Mouse (Mus musculus): ENCODE results near the gene Gm17093. TPM values are rescaled to one million over a fixed set of nuclear protein-coding genes. Genes with fewer than 3 reads are reported as not detected.
"Not testable (repeated sequence)": the region's sequence is repeated elsewhere in the genome, so short reads cannot be mapped to it uniquely, and the experiment has no call there.

Gene Gm17093
- total RNA-seq (2017), result not detected in 2 replicates

- ATAC-seq (replicated peaks in 1 of 2; ENCODE audit: insufficient read depth in 1 of 2, low FRiP score in 2 of 2, low TSS enrichment in 1 of 2, low read depth in 1 of 2, poor library complexity in 2 of 2, severe bottlenecking in 2 of 2), result not testable (repeated sequence)
Observed at GRCm38 (mm10) chr14:44517976-44518375, at the start of gene Gm17093. TSS of gene Gm17093 (plus strand) at chr14:44518276.

- ATAC-seq (replicated peaks in 1 of 2; ENCODE audit: insufficient read depth in 1 of 2, low FRiP score in 2 of 2, low TSS enrichment in 1 of 2, low read depth in 1 of 2, poor library complexity in 2 of 2, severe bottlenecking in 2 of 2), result not testable (repeated sequence)
Observed at GRCm38 (mm10) chr14:44492163-44492562, 25.9 kb upstream of the Gm17093 start, which contains the start of gene BC061237. TSS of gene BC061237 (plus strand) at chr14:44492463.

DNA sequence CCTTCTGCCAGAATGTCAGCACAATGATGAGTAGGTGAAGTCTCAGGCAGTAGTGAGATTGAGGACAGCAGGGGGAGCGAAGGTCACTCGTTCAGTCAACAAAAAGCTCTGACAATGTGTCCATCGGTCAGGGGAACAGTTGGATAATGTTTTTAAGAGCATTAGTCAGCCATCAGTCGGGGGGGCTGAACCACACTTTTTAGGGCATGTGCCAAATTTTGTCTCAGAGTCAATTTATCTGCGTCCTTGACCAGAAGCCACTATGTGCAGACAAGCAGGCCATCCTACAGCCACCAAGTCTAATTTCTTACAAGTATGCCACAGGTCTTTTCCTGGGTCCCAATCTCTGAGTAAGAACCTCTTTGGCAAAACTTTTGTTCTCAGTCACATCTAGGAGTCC lies 29.9 kb downstream of the Gm17093 start:
- not testable (repeated sequence) for ATAC-seq (replicated peaks in 1 of 2; ENCODE audit: insufficient read depth in 1 of 2, low FRiP score in 2 of 2, low TSS enrichment in 1 of 2, low read depth in 1 of 2, poor library complexity in 2 of 2, severe bottlenecking in 2 of 2)

Other genes starting within 250 kb of the Gm17093 start
- not detected in 2 replicates for gene Gm8220, start 232.7 kb upstream of the Gm17093 start, total RNA-seq (2017)
- gene Gm5930, start 179.7 kb upstream of the Gm17093 start, total RNA-seq (2017), result not detected in 2 replicates
- not detected in 2 replicates for gene Gm8229, start 152.9 kb upstream of the Gm17093 start, total RNA-seq (2017)
- not detected in 2 replicates for gene Gm3371, start 107.6 kb upstream of the Gm17093 start, total RNA-seq (2017)
- gene Gm8232, start 84.6 kb upstream of the Gm17093 start, total RNA-seq (2017), result not detected in 2 replicates
- not detected in 2 replicates for gene BC061237, start 25.8 kb upstream of the Gm17093 start, total RNA-seq (2017)
- gene Gm8247, start 64.9 kb downstream of the Gm17093 start, total RNA-seq (2017), result not detected in 2 replicates
- not detected in 2 replicates for gene Gm5624, start 109.7 kb downstream of the Gm17093 start, total RNA-seq (2017)
- not detected in 2 replicates for gene Gm8257, start 188.2 kb downstream of the Gm17093 start, total RNA-seq (2017)
- gene Gm8267, start 232.1 kb downstream of the Gm17093 start, total RNA-seq (2017), result not detected in 2 replicates

Measured in hematopoietic stem cell, adult 5-6 weeks (primary cell).